Mouse (Mus musculus) MN1 (cell line): ENCODE measurements around the gene Vmn2r2.

Experiments
- DNase-seq: peaks from one replicate; pipeline ENCODE4 v3.0.0-alpha.2; 2016; ENCODE audit warnings: low spot score

Vmn2r2 gene

DNA sequence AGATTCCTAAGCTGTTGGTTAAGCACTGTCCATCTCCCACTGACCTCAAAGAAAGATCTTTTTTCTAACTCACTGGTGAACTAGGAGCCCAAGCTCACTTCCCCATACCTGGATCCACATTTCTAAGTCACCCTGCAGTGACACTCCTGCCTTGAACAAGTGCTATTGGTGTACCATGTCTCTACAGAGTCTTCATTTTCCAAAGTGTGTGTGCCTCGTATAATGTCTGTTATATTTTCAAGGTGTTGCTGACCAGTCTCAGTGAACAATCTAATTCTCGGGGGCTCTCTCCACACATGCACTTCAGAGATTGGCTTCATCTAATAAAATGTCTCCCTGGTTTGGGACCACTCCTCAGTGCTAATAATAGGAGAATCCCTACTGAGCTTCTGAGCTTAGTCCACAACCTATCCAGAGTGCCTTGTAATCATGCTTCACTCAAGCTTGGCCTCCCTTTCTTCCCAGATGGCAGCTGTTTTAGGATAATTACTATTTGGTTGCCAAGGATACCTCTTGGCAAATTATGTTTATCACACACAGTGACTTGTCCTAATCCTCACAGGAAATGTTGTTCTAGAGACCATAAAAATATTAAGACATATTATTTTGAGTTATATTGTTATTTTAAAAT, at the start of gene Vmn2r2:
Gene Vmn2r2, minus strand, starts transcription at position 51 of the 631 bp plus-strand sequence.
- no peak for DNase-seq

DNA sequence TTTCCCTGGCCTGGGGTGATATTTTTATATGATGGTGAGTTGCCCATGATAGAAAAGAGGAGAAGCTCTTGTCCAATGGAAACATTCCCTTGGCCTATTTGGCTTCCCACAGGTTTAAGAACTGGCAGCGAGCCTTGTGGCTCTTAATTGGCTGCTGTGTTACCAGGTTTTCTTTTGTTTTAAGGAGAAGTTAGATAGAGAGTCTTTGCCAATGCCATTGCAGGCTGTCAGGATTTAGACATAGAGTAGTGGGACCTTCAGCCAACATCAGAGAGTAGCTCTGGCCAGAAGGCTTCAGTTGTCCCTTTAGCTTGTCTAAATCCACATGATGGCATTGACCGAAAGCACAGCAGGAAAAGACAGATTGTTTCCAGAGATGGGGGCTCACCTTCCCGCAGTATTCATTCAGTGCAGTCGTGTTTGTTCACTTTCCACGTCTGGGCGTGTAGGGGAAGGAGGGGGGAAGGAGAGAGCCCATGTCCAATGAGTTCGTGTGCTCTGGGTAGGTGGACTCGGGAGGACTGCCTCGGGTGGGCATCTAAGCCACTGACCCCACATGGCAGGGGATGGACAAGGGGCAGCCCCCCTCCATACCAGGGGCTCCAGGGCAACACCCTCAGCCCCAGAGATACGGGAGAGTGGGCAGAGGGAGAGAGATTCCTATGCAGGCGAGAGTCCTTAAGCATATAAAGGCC, 28.2 kb downstream of the Vmn2r2 start:
- DNase-seq = no peak

DNA sequence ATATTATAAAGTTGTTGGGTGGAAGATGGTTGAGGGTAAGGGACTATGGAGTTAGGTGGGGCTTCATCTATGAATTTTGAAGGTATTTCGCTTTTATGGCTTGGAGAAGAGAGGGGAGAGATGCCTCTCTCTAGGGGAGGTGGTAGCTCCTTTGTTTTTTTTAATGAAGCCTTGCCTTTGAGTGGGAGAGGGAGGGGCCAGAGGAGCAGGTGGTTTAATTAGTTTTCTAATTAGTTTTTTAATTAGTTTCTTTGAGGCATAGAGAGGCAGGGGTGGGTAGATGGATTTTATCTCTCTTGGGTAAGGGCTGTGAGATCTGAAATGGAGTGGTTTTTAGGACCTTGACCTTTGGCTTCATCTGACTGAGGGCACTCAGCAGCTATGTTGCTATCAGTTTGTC, 29.0 kb downstream of the Vmn2r2 start:
- DNase-seq = no peak

DNA sequence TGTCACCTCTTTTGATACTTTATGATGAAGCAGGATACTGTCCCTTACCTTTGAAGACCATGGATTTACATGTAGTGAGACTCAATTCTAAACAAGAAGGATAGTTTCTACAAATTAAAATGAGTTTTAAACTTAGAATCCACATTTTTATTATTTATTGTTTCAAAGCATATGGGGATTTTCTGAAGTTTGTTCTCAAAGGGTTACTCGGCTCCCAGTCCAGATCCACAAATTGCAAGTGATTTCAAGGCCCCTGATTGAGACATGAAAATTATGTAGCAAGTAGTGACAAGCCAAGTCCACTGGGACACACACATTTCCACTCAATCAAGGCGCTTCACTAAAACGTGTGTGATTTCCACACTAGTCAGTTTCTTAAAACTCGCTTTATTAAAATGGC, 60.5 kb downstream of the Vmn2r2 start, which contains the start of gene Vmn2r1:
Gene Vmn2r1, plus strand, starts transcription at position 301 of the 400 bp plus-strand sequence.
- DNase-seq = no peak
